Mouse (Mus musculus) testis, adult 2 months (tissue): ENCODE data around the gene Cadps2.

Source experiments
- CTCF ChIP-seq: fragments of 200-500 bp; IDR thresholded peaks from 2 replicates; pipeline ENCODE4 v1.5.1; 2012; ENCODE audit warnings: low read depth, mild to moderate bottlenecking, inconsistent platforms, low read length, moderate library complexity; ENCODE audit not compliant: control insufficient read depth, insufficient read depth, insufficient replicate concordance
- POLR2A ChIP-seq: fragments of 200-500 bp; IDR thresholded peaks from 2 replicates; pipeline ENCODE4 v1.6.1; 2012; ENCODE audit warnings: low read depth, mild to moderate bottlenecking, inconsistent platforms, low read length, moderate library complexity; ENCODE audit not compliant: control insufficient read depth

GRCm38 (mm10) chr6:23886418-23886817 is 47.2 kb upstream of the Cadps2 start:
- no peak for TF ChIP-seq POLR2A
- TF ChIP-seq CTCF, result no peak
